Mouse (Mus musculus) hindbrain, embryonic 15.5 days (tissue): Measurements from ENCODE around the gene Slc9a3r1. TPM values are rescaled to one million over a fixed set of nuclear protein-coding genes. Genes with fewer than 3 reads are reported as not detected.

Source experiments
- ATAC-seq: fragments of 200-750 bp; cut with Nextera tagmentation; 2 replicates; pipeline ENCODE4 v1.8.0; 2017; ENCODE audit warnings: low read depth, moderate number of reproducible peaks, moderate TSS enrichment; ENCODE audit not compliant: low FRiP score
- H3K27ac ChIP-seq: fragments of 300-500 bp; sonication (generic); replicated peaks from 2 replicates; pipeline ENCODE4 v1.5.1; 2015; ENCODE audit warnings: mild to moderate bottlenecking, inconsistent platforms
- H3K27me3 ChIP-seq: fragments of 300-500 bp; sonication (generic); 2 replicates; pipeline ENCODE4 v1.6.1; 2015; ENCODE audit warnings: control low read depth, inconsistent platforms
- H3K36me3 ChIP-seq: fragments of 300-500 bp; sonication (generic); 2 replicates; pipeline ENCODE4 v1.6.1; 2015; ENCODE audit warnings: control low read depth, inconsistent platforms
- H3K4me1 ChIP-seq: fragments of 300-500 bp; sonication (generic); replicated peaks from 2 replicates; pipeline ENCODE4 v1.6.1; 2015; ENCODE audit warnings: control low read depth, inconsistent platforms
- H3K4me2 ChIP-seq: fragments of 300-500 bp; sonication (generic); 2 replicates; pipeline ENCODE4 v1.6.1; 2015; ENCODE audit warnings: moderate library complexity, mild to moderate bottlenecking, inconsistent platforms
- H3K4me3 ChIP-seq: fragments of 300-500 bp; sonication (generic); 2 replicates; pipeline ENCODE4 v1.5.1; 2015; ENCODE audit warnings: mild to moderate bottlenecking, inconsistent platforms
- H3K9ac ChIP-seq: fragments of 300-500 bp; sonication (generic); 2 replicates; pipeline ENCODE4 v1.6.1; 2015; ENCODE audit warnings: inconsistent platforms
- H3K9me3 ChIP-seq: fragments of 300-500 bp; sonication (generic); 2 replicates; pipeline ENCODE4 v1.6.1; 2016; ENCODE audit warnings: control low read depth, inconsistent platforms
- WGBS: fragments of 180-500 bp; shearing (Covaris S2); methylation state at CpG from one replicate; pipeline ENCODE4 v1.1.7; 2015; 5-methylcytosine and 5-hydroxymethylcytosine counted together
- polyA plus RNA-seq: library from polyadenylated mRNA; unstranded; fragments of >200 nt; fragmentation: Nextera tagmentation; extraction: Ambion mirVana; gene quantifications from 2 replicates; pipeline ENCODE4 v1.2.1, GENCODE M21; 2015

The Slc9a3r1 gene
- polyA plus RNA-seq, 1 experiment from 2014 or later: 70.2 TPM

GRCm38 (mm10) chr11:115179881-115180280 lies 16.7 kb downstream of the Slc9a3r1 start:
- 69% methylated on average over 6 of the region's 6 CpGs for WGBS
- Histone ChIP-seq H3K9me3 (no peaks in the 10 kb centered on the region), H3K27ac (peak overlapping the region; percentile 62), H3K4me2 (no peak overlapping the region), H3K36me3 (no peaks in the 10 kb centered on the region), H3K9ac (no peak overlapping the region), H3K4me3 (no peak overlapping the region), H3K4me1 (peaks cover 51% of the 10 kb centered on the region), H3K27me3 (0 out of 2 replicates have a peak, but pooled peaks cover 3% of the 10 kb centered on the region)
- no peak for ATAC-seq

GRCm38 (mm10) chr11:115181913-115182638 lies 18.9 kb downstream of the Slc9a3r1 start:
- Histone ChIP-seq H3K4me1 (peaks cover 38% of the 10 kb centered on the region), H3K36me3 (no peaks in the 10 kb centered on the region), H3K27ac (no peak overlapping the region), H3K9me3 (no peaks in the 10 kb centered on the region), H3K27me3 (no peaks in the 10 kb centered on the region), H3K4me2 (no peak overlapping the region), H3K9ac (no peak overlapping the region), H3K4me3 (no peak overlapping the region)
- no peak for ATAC-seq
- WGBS: 23% methylated on average over 12 of the region's 12 CpGs

- peaks cover 27% of the 10 kb centered on the region for H3K4me1 ChIP-seq
- H3K36me3 ChIP-seq: no peaks in the 10 kb centered on the region
- H3K27ac ChIP-seq: no peak overlapping the region
- no peaks in the 10 kb centered on the region for H3K9me3 ChIP-seq
- H3K4me3 ChIP-seq: no peak overlapping the region
- 66% methylated on average over 4 of the region's 4 CpGs for WGBS
- ATAC-seq: no peak
- H3K4me2 ChIP-seq: no peak overlapping the region
- no peak overlapping the region for H3K9ac ChIP-seq
- no peaks in the 10 kb centered on the region for H3K27me3 ChIP-seq
Measured at GRCm38 (mm10) chr11:115184973-115185372, 21.8 kb downstream of the Slc9a3r1 start.

- Histone ChIP-seq H3K9ac (peak within 1 kb of the TSS; percentile 70), H3K36me3 (no peaks in the 10 kb centered on the region), H3K27ac (peak within 1 kb of the TSS; percentile 82), H3K9me3 (no peaks in the 10 kb centered on the region), H3K27me3 (no peaks in the 10 kb centered on the region), H3K4me2 (peak within 1 kb of the TSS; percentile 85), H3K4me1 (peaks cover 22% of the 10 kb centered on the region), H3K4me3 (peak within 1 kb of the TSS; percentile 63)
- WGBS: under 1% methylated on average over 39 of the region's 39 CpGs
- peak; percentile 94 for ATAC-seq
Measured at GRCm38 (mm10) chr11:115187224-115187639, 24.1 kb downstream of the Slc9a3r1 start, which contains the start of gene Tmem104. Gene Tmem104 (plus strand): TSS chr11:115187487.

GRCm38 (mm10) chr11:115187693-115188092 lies 24.6 kb downstream of the Slc9a3r1 start, which contains the start of gene Nat9:
Gene Nat9 (minus strand): TSS chr11:115187859.
- Histone ChIP-seq H3K27ac (peak within 1 kb of the TSS; percentile 82), H3K36me3 (no peaks in the 10 kb centered on the region), H3K4me1 (peaks cover 21% of the 10 kb centered on the region), H3K4me3 (peak within 1 kb of the TSS; percentile 63), H3K9ac (peak within 1 kb of the TSS; percentile 70), H3K27me3 (no peaks in the 10 kb centered on the region), H3K4me2 (peak within 1 kb of the TSS; percentile 85), H3K9me3 (no peaks in the 10 kb centered on the region)
- 10% methylated on average over 12 of the region's 12 CpGs for WGBS
- ATAC-seq: peak; percentile 25; the same call in 1 of the 2 replicates

GRCm38 (mm10) chr11:115188539-115189231 lies 25.5 kb downstream of the Slc9a3r1 start:
- H3K27ac ChIP-seq: no peak overlapping the region
- peak overlapping the region; percentile 85 for H3K4me2 ChIP-seq
- H3K9ac ChIP-seq: no peak overlapping the region
- no peaks in the 10 kb centered on the region for H3K27me3 ChIP-seq
- H3K36me3 ChIP-seq: no peaks in the 10 kb centered on the region
- no peak for ATAC-seq
- peaks cover 21% of the 10 kb centered on the region for H3K4me1 ChIP-seq
- no peak overlapping the region for H3K4me3 ChIP-seq
- H3K9me3 ChIP-seq: no peaks in the 10 kb centered on the region
- 90% methylated on average over 13 of the region's 13 CpGs for WGBS

GRCm38 (mm10) chr11:115189304-115189703 lies 26.2 kb downstream of the Slc9a3r1 start:
- 91% methylated on average over 6 of the region's 6 CpGs for WGBS
- ATAC-seq: no peak
- Histone ChIP-seq H3K4me1 (peaks cover 21% of the 10 kb centered on the region), H3K9me3 (no peaks in the 10 kb centered on the region), H3K27ac (no peak overlapping the region), H3K9ac (no peak overlapping the region), H3K27me3 (no peaks in the 10 kb centered on the region), H3K4me2 (no peak overlapping the region), H3K36me3 (no peaks in the 10 kb centered on the region), H3K4me3 (no peak overlapping the region)

GRCm38 (mm10) chr11:115192180-115192579 lies 29.0 kb downstream of the Slc9a3r1 start:
- H3K36me3 ChIP-seq: no peaks in the 10 kb centered on the region
- ATAC-seq: no peak

GRCm38 (mm10) chr11:115194693-115195092 lies 31.6 kb downstream of the Slc9a3r1 start:
- Histone ChIP-seq H3K36me3 (0 out of 2 replicates have a peak, but pooled peaks cover 6% of the 10 kb centered on the region), H3K4me1 (0 out of 2 replicates have a peak, but pooled peaks cover 8% of the 10 kb centered on the region), H3K9me3 (no peaks in the 10 kb centered on the region), H3K4me3 (no peak overlapping the region), H3K27me3 (no peaks in the 10 kb centered on the region), H3K27ac (no peak overlapping the region), H3K9ac (no peak overlapping the region), H3K4me2 (no peak overlapping the region)
- 93% methylated on average over 6 of the region's 6 CpGs for WGBS
- no peak for ATAC-seq

More at GRCm38 (mm10) chr11:115192180-115192579, 29.0 kb downstream of the Slc9a3r1 start:
- H3K4me2 ChIP-seq: no peak overlapping the region
- H3K4me1 ChIP-seq: peaks cover 13% of the 10 kb centered on the region
- H3K9me3 ChIP-seq: no peaks in the 10 kb centered on the region
- H3K27ac ChIP-seq: no peak overlapping the region
- H3K27me3 ChIP-seq: no peaks in the 10 kb centered on the region
- 68% methylated on average over 9 of the region's 9 CpGs for WGBS
- no peak overlapping the region for H3K9ac ChIP-seq
- H3K4me3 ChIP-seq: no peak overlapping the region

GRCm38 (mm10) chr11:115195933-115196332 lies 32.8 kb downstream of the Slc9a3r1 start:
- no peak overlapping the region for H3K4me2 ChIP-seq
- H3K9ac ChIP-seq: no peak overlapping the region
- no peak overlapping the region for H3K27ac ChIP-seq
- H3K9me3 ChIP-seq: no peaks in the 10 kb centered on the region
- no peak for ATAC-seq
- H3K4me1 ChIP-seq: 0 out of 2 replicates have a peak, but pooled peaks cover 8% of the 10 kb centered on the region
- no peak overlapping the region for H3K4me3 ChIP-seq
- WGBS: 94% methylated on average over 5 of the region's 5 CpGs
- H3K36me3 ChIP-seq: peaks cover 10% of the 10 kb centered on the region; the same call in 1 of the 2 replicates
- H3K27me3 ChIP-seq: no peaks in the 10 kb centered on the region

GRCm38 (mm10) chr11:115197558-115197957 lies 34.4 kb downstream of the Slc9a3r1 start:
- H3K9me3 ChIP-seq: no peaks in the 10 kb centered on the region
- H3K9ac ChIP-seq: no peak overlapping the region
- H3K4me2 ChIP-seq: no peak overlapping the region
- no peak for ATAC-seq
- H3K4me1 ChIP-seq: peaks cover 10% of the 10 kb centered on the region; the same call in 1 of the 2 replicates
- H3K36me3 ChIP-seq: peaks cover 21% of the 10 kb centered on the region
- 81% methylated on average over 8 of the region's 8 CpGs for WGBS
- H3K4me3 ChIP-seq: no peak overlapping the region
- H3K27ac ChIP-seq: no peak overlapping the region
- H3K27me3 ChIP-seq: no peaks in the 10 kb centered on the region

- peaks cover 24% of the 10 kb centered on the region for H3K36me3 ChIP-seq
- 0 out of 2 replicates have a peak, but pooled peaks have one; percentile 19 for ATAC-seq
- H3K4me2 ChIP-seq: no peak overlapping the region
- no peak overlapping the region for H3K27ac ChIP-seq
- H3K27me3 ChIP-seq: no peaks in the 10 kb centered on the region; the same call in 1 of the 2 replicates
- H3K9me3 ChIP-seq: no peaks in the 10 kb centered on the region
- H3K4me3 ChIP-seq: no peak overlapping the region
- peaks cover 13% of the 10 kb centered on the region; the same call in 1 of the 2 replicates for H3K4me1 ChIP-seq
- WGBS: 43% methylated on average over 12 of the region's 12 CpGs
- no peak overlapping the region for H3K9ac ChIP-seq
Measured at GRCm38 (mm10) chr11:115198932-115199384, 35.8 kb downstream of the Slc9a3r1 start.
